Mouse (Mus musculus) G1E-ER4 (cell line): ENCODE results near the gene Tgfb3. TPM values are rescaled to one million over a fixed set of nuclear protein-coding genes. Genes with fewer than 3 reads are reported as not detected.

Source experiments
- GATA1 ChIP-seq: IDR thresholded peaks from one replicate; pipeline ENCODE4 v1.8.0; 2012; ENCODE audit warnings: low read length, inconsistent platforms
- polyA plus RNA-seq: library from polyadenylated mRNA; stranded (reverse); fragments of >175 nt; gene quantifications from 2 replicates; pipeline ENCODE4 v1.2.3, GENCODE M21; 2012

Gene Tgfb3
- polyA plus RNA-seq, 1 experiment, result 0.18 TPM

- TF ChIP-seq GATA1, result no peak
Observed at GRCm38 (mm10) chr12:86091601-86092132, 12.8 kb upstream of the Tgfb3 start.

- no peak for TF ChIP-seq GATA1
Observed at GRCm38 (mm10) chr12:86090764-86091163, 11.9 kb upstream of the Tgfb3 start.

- TF ChIP-seq GATA1, result no peak
Observed at GRCm38 (mm10) chr12:86088042-86088441, 9.2 kb upstream of the Tgfb3 start.

GRCm38 (mm10) chr12:86086550-86086949, 7.7 kb upstream of the Tgfb3 start:
- TF ChIP-seq GATA1, result no peak

GRCm38 (mm10) chr12:86085873-86086272, 7.0 kb upstream of the Tgfb3 start:
- no peak for TF ChIP-seq GATA1

- TF ChIP-seq GATA1, result no peak
Observed at GRCm38 (mm10) chr12:86082481-86083012, 3.7 kb upstream of the Tgfb3 start, which contains the start of gene Ift43. Ift43 (plus strand) TSS chr12:86082541.

- TF ChIP-seq GATA1, result no peak
Observed at GRCm38 (mm10) chr12:86079202-86079667, 394 bp upstream of the Tgfb3 start.

- TF ChIP-seq GATA1, result no peak
Observed at GRCm38 (mm10) chr12:86078176-86078552, 677 bp downstream of the Tgfb3 start.

GRCm38 (mm10) chr12:86077736-86078135, 1.1 kb downstream of the Tgfb3 start:
- no peak for TF ChIP-seq GATA1

GRCm38 (mm10) chr12:86077322-86077721, 1.5 kb downstream of the Tgfb3 start:
- TF ChIP-seq GATA1, result no peak

GRCm38 (mm10) chr12:86076321-86076901, 2.4 kb downstream of the Tgfb3 start:
- TF ChIP-seq GATA1, result no peak

GRCm38 (mm10) chr12:86075358-86075757, 3.5 kb downstream of the Tgfb3 start:
- no peak for TF ChIP-seq GATA1

- TF ChIP-seq GATA1, result no peak
Observed at GRCm38 (mm10) chr12:86074681-86075080, 4.2 kb downstream of the Tgfb3 start.

- no peak for TF ChIP-seq GATA1
Observed at GRCm38 (mm10) chr12:86071432-86071831, 7.4 kb downstream of the Tgfb3 start.

- TF ChIP-seq GATA1, result no peak
Observed at GRCm38 (mm10) chr12:86064796-86065195, 14.0 kb downstream of the Tgfb3 start.

- no peak for TF ChIP-seq GATA1
Observed at GRCm38 (mm10) chr12:86059341-86059740, 19.5 kb downstream of the Tgfb3 start.

- no peak for TF ChIP-seq GATA1
Observed at GRCm38 (mm10) chr12:86057516-86057915, 21.3 kb downstream of the Tgfb3 start.
